Mouse (Mus musculus) brain, embryonic 14.5 days (tissue): ENCODE data around the gene Cebpa. TPM values are rescaled to one million over a fixed set of nuclear protein-coding genes. Genes with fewer than 3 reads are reported as not detected.

ENCODE experiments used
- DNase-seq: peaks from one replicate; pipeline ENCODE4 v3.0.0-alpha.2; 2011; ENCODE audit warnings: low read depth
- CTCF ChIP-seq: fragments of 200-500 bp; IDR thresholded peaks from 2 replicates; pipeline ENCODE4 v1.5.1; 2012; ENCODE audit warnings: inconsistent platforms, mild to moderate bottlenecking, moderate library complexity, borderline replicate concordance; ENCODE audit not compliant: insufficient read depth, insufficient read length; ENCODE audit errors: extremely low read depth
- POLR2A ChIP-seq: fragments of 200-500 bp; IDR thresholded peaks from 2 replicates; pipeline ENCODE4 v1.6.1; 2012; ENCODE audit warnings: mild to moderate bottlenecking, inconsistent platforms, borderline replicate concordance; ENCODE audit not compliant: poor library complexity, insufficient read depth, insufficient read length, severe bottlenecking; ENCODE audit errors: extremely low read depth
- polyA plus RNA-seq: library from polyadenylated mRNA; depleted of rRNA; stranded (reverse); fragments of >200 nt; gene quantifications from 2 replicates; pipeline ENCODE4 v1.2.3, GENCODE M21; 2012

The Cebpa gene
- polyA plus RNA-seq, 1 experiment: 3.1 TPM

DNA sequence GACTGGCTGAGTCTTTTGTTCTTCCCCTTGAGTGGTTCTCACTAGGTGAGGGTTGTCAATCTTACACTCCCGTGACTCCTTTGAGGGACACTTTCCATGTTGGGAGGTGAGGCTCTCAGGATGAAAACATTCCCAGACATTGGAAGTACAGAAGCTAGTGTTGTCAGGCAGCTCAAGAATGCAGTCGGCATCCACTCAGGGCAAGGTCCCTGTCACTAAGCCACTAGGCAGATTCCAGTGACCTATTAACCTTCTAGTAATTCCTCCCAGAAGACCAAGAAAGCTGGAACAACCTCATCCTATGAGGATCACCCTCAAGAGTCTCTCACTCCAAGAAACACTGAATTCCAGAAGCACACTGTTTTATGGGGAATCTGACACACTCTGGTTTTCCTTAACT lies 11.0 kb upstream of the Cebpa start:
- TF ChIP-seq CTCF (no peak), POLR2A (no peak)
- DNase-seq: no peak

DNA sequence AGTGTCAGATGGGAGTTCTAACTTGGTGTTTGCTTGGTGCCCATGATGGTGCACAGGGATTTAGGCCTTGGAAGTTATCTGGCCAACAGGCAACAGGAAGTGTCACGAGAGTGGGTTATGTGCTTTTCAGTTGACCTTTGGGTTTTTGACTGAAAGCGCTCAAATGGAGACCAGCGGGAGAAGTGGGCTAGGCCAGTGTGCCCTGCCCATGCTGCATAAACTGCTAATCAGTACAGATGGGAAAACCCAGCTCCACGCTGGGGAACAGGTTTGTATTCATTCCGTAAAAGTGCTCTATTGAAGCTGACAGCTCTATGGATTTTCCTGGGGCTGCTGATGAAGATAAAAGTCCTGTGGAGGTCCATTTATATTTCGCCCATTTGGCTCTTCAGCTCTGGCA lies 10.4 kb upstream of the Cebpa start:
- DNase-seq: no peak
- TF ChIP-seq POLR2A (no peak), CTCF (no peak)

DNA sequence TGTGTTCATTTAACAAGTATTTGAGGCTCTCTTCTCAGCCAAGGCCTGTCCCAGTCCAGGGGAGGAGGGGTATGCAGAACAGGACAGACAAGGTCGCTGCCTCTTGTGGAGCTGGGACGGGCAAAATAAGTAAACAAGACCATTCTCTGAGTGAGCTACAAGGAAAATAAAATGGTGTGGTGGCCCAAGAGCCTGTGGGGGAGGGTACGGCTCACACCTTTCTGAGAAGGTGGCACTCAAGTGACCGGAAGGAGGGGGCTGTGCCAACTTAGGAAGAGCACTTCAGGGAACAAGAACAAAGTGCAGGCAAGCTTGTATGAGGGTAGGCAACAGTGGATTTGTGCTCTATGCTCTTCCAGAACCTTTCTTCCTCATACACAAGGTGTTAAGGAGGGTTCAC lies 6.0 kb upstream of the Cebpa start:
- no peak for TF ChIP-seq POLR2A
- no peak for TF ChIP-seq CTCF
- DNase-seq: no peak

DNA sequence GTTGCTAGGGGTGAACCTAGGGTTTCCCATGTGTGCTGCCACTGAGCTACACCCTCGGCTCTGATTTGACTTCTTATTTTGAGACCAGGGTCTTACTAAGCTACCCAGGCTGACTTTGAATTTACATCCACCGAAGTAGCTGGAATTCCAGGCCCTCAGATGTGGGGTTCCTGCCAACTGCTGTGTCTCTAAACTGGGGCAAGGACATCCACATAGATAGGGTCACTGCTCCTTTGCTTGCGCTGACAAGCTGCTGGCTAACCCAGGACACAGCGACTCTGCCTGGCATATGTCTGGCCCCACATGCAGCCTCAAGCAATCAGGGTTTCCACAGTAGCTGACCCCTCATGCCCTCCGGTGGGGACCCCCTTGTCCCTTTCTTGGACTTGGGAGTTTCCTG lies 5.4 kb upstream of the Cebpa start:
- no peak for DNase-seq
- TF ChIP-seq CTCF (no peak), POLR2A (no peak)

DNA sequence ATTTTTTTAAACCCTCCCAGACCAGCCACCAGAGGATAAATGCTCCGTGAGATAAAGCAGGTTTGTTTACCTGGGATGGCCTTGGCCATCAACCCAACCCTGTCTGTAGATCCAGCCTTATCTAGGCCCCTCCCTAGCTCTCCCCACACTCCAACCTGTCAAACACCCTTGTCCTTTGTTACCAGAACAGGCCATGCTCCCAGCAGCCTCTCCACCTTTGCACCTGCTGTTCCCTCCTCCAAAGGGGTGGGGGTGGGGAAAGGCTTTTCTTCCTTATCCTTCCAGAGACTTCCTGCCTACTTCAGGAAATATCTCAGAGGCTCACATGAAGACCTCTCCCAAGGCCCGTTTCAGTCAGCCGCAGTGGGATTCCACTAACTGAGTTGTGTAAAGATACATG lies 2.6 kb upstream of the Cebpa start:
- DNase-seq: no peak
- TF ChIP-seq CTCF: no peak
- no peak for TF ChIP-seq POLR2A

DNA sequence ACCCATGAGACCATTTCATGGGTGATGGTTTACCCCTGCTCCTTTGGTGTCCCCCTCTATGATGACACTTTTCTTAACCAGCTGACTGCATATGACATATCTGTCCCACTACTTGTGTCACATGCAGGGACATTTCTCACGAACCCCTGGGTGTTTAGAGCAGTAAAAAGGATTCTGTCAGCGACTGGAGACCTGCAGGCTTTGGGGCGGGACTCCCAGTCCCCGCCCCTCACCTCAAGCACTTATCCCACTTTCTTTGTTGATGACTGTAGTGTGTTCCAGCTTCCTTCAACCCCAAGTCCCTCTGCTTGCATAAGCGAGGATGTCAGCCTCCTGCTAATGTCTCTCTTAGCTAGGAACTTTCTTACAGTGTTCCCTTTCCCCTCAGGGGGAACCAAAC lies 2.0 kb upstream of the Cebpa start:
- TF ChIP-seq CTCF (no peak), POLR2A (no peak)
- DNase-seq: no peak

DNA sequence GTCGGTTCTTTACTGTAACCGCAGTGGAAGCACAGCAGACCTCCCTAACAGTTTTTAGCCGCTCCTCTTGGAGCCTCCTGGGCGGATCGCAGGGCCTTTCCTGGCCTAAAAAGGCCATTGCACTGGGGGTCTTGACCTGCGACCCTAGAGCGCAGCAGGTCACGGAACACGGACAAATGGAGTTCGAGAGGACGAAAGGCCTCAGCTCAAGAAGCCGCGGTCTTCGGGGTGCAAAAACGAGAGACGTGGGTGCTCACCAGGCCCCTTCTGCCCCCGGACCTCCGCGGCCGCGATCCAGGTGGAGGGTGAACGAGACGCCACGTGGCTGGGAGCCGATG lies 1.4 kb upstream of the Cebpa start:
- TF ChIP-seq CTCF: no peak
- TF ChIP-seq POLR2A: no peak
- DNase-seq: no peak

DNA sequence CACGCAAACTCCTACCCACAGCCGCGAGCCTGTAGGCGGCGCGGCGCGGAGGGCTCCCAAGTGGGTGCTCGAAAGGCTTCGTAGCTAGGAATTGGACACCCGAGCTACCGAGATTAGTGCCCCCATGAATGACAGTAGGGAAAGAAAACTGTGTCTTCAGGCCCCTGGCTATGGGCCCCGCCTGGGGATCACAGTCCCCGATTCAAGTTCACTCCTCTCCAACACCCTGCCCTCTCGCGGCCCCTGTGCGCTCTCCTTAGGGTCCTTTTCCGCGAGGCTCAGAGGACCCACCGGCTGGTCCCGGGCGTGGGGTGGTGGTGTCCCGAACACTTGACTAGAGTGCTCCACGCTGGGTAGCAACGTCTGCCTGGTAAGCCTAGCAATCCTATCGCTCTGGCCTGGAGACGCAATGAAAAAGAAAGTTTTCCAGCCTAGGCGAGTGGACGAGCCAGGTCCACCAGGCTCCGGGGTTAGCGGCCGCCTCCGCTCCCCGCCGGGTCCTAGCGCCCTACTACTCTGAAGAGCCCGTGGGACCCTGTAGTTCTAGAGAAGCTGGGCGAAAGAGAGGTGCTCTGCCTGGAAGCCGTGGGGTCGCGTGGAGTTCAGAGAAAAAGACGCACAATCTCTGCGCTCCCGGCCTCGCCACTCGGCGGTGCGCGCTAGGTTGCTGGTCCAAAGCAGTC lies 853 bp upstream of the Cebpa start:
- TF ChIP-seq CTCF: 0 out of 2 replicates have a peak, but pooled peaks have one; percentile 2
- TF ChIP-seq POLR2A: no peak
- peak; percentile 83 for DNase-seq

DNA sequence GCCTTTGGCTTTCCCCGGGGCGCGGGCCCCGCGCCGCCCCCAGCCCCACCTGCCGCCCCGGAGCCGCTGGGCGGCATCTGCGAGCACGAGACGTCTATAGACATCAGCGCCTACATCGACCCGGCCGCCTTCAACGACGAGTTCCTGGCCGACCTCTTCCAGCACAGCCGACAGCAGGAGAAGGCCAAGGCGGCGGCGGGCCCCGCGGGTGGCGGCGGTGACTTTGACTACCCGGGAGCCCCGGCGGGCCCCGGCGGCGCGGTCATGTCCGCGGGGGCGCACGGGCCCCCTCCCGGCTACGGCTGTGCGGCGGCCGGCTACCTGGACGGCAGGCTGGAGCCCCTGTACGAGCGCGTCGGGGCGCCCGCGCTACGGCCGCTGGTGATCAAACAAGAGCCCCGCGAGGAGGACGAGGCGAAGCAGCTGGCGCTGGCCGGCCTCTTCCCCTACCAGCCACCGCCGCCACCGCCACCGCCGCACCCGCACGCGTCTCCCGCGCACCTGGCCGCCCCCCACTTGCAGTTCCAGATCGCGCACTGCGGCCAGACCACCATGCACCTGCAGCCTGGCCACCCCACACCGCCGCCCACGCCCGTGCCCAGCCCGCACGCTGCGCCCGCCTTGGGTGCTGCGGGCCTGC lies 533 bp downstream of the Cebpa start:
- peak; percentile 15 for DNase-seq
- TF ChIP-seq CTCF (no peak), POLR2A (no peak)

DNA sequence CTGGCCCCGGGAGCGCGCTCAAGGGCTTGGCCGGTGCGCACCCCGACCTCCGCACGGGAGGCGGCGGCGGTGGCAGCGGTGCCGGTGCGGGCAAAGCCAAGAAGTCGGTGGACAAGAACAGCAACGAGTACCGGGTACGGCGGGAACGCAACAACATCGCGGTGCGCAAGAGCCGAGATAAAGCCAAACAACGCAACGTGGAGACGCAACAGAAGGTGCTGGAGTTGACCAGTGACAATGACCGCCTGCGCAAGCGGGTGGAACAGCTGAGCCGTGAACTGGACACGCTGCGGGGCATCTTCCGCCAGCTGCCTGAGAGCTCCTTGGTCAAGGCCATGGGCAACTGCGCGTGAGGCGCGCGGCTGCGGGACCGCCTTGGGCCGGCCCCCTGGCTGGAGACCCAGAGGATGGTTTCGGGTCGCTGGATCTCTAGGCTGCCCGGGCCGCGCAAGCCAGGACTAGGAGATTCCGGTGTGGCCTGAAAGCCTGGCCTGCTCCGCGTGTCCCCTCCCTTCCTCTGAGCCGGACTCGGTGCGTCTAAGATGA lies 1.1 kb downstream of the Cebpa start:
- no peak for TF ChIP-seq CTCF
- no peak for TF ChIP-seq POLR2A
- peak; percentile 11 for DNase-seq

DNA sequence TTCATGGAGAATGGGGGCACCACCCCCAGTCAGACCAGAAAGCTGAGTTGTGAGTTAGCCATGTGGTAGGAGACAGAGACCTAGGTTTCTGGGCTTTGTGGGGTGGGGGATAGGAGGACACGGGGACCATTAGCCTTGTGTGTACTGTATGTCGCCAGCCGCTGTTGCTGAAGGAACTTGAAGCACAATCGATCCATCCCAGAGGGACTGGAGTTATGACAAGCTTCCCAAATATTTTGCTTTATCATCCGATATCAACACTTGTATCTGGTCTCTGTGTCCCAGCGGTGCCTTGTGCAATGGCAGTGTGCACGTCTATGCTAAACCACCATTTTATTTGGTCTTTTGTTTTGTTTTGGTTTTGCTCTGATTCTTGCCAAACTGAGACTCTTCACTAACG lies 2.1 kb downstream of the Cebpa start:
- no peak for DNase-seq
- TF ChIP-seq POLR2A (no peak), CTCF (no peak)
